Mouse (Mus musculus) neutrophil, adult 59 days (primary cell): ENCODE data around the gene Nudt11. TPM values are rescaled to one million over a fixed set of nuclear protein-coding genes. Genes with fewer than 3 reads are reported as not detected.

Experiments
- total RNA-seq, 2 experiments: library from RNA; stranded (reverse); gene quantifications; 1 replicate in 1 of 2; 2 replicates in 1 of 2; pipeline ENCODE4 v1.2.4; 2023

The Nudt11 gene
- not detected for total RNA-seq

DNA sequence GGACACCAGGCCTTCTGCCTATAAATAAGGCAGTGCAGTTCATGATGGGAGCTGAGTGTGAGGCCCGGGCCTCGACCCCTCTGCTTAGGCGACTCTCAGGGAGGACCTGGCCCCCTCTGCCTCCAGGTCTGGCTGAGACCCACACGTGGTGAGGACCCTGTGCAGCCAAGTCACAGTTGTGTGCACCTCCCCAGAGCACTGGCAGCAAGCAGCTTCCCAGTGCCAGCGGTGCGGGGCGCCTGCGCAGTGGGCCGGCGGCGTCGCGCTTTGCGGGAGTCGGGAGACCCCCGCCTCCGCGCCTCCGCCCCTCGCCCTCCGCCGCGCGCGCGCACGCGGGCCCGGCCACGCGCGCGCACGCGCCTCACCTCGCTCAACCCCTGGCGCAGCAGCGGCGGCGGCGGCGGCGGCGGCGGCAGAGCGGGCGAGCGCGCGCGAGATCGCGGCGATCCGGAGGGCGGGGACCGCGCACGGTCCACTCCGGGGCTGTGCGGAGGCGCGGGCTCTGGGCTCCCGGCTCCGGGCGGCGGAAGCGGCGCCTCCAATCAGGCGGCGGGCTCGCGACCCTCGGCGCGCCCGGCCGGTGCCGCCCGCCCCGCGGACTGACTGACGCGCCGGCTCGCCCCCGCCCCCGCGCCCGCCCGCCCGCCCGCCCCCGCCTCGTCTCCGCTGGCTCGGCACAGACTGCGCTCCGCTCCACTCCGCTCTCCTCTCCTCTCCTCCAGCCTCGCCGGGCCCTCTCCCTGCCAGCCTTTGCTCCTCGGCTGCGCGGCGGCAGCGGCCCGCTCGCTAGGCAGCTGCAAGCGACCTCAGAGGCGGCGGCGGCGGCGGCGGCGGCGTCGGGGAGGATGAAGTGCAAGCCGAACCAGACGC is at the start of gene Nudt11:
Nudt11 (plus strand) TSS at position 388 of the 870 bp plus-strand sequence.

DNA sequence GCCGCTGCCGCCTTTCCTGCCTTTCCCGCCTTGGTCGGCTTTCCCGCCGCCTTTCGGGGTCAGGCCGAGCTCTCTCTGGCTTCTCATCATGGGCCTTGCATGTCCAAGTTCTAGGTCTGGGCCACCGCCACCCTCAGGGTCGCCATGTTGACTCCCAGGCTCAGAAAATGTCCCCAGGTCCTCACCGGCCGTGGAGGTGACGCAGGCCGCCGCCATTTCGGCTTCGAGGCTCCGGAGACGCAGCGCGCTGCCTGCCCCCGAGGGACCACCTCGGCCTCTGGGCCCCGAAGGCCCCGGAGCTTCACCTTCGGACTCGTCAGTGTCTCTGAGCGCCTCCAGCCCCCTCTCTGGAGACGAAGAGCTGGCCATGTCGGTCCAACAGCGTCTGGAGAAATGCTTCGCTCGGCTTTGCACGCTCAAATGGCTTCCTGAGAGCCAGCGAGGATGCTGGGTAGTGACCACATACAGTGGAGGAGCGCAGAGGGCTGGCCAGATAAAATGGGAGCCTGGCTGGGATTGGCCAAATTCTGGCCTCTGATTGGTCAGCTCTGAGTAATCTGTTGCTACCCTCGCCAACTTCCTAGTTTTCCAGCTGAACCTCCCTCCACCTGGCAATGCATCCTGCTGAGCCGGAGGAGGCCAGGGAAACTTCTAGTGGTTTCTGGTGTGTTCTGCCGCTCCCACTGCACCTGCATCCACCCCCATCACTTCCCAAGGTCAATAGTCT is 35.9 kb downstream of the Nudt11 start, which contains the start of gene AU022751:
AU022751 (minus strand) TSS at position 466 of the 727 bp plus-strand sequence.

Other genes with a start within 250 kb of the Nudt11 start
- gene AU022751, start 36.0 kb downstream of the Nudt11 start, total RNA-seq = not detected
- gene Nudt10, start 125.6 kb downstream of the Nudt11 start, total RNA-seq = not detected